Mouse (Mus musculus) ES-Bruce4 (cell line): Measurements from ENCODE around the gene Kmt2c.

Experiments used
- CTCF ChIP-seq: IDR thresholded peaks from one replicate; pipeline ENCODE4 v1.8.1; 2011; ENCODE audit warnings: low read depth, low read length
- EP300 ChIP-seq: IDR thresholded peaks from 2 replicates; pipeline ENCODE4 v1.6.1; 2011; ENCODE audit warnings: low read depth, low read length; ENCODE audit not compliant: insufficient read depth
- POLR2A ChIP-seq: IDR thresholded peaks from one replicate; pipeline ENCODE4 v1.8.1; 2011; ENCODE audit warnings: low read length; ENCODE audit not compliant: insufficient read depth

DNA sequence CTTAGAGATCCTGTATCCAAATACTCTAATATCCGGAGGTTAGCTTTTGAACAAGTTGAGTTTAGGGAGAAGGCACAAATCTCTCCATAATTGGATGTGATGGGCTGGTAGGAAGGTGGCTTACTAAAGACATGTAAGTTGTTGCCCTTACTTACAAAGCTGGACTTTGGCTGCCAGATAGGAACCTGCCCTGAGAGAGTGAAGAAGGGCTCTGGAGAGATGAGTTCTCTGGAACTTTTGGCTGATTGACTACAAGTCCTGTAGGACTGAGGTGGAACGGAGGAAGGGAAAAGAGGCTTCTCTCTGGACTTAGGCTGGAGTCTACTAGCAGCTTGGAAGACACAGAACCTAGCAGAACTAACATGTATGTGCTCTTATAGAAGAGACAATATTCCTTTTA lies 37.0 kb upstream of the Kmt2c start:
- TF ChIP-seq CTCF (no peak), POLR2A (no peak), EP300 (no peak)
